Mouse (Mus musculus): ENCODE data around the gene Gm3317.
"Not testable (repeated sequence)": the region's sequence is repeated elsewhere in the genome, so short reads cannot be mapped to it uniquely, and the experiment has no call there.

Gene Gm3317

DNA sequence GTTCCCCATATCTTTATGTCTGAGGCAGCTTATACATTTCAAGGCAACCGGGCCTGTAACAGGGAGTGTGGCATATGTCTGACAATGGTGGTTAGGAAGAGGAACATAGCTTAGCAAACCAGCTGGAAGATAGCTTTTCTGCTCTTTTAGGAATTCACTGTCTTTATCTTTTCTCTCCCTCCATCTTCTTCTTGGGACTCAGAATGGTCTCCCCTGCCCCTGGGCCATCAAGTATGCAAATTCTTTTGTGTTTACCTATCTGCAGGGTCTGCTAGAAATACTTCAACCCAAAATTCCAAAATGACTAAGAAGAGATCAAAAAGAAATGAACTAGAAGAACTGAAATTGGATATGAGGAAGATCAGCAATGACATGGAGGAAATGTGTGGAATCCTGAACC is at the start of gene Gm3317:
Gene Gm3317 (plus strand): TSS at position 301 of the 400 bp plus-strand sequence.
- not testable (repeated sequence) for DNase-seq (ENCODE audit: low read depth, low spot score)

DNA sequence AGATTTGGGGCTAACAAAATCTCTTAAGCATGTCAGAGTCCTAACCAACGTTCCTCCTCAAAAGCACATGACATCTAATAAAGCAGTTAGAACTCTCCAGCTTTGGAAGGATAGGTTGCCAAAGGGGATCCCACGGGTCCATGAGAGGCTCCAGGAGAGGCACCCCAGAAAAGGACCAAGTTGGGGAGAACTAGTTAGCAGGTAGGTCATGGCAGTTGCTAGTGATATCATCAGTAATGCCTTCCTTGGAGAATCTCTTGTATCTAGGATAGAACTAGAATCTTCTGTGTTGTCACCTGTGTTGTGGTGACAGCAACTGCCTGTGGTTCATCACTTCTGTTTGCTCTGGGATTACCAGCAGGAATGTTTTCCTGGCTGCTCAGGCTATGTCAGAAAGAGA is 33.1 kb upstream of the Gm3317 start, which contains the start of gene Gm8279:
Gene Gm8279 (plus strand): TSS at position 301 of the 400 bp plus-strand sequence.
- DNase-seq (ENCODE audit: low read depth, low spot score), result not testable (repeated sequence)

GRCm38 (mm10) chr14:5185493-5185892 is 21.2 kb downstream of the Gm3317 start, which contains the start of gene Gm8271:
Gene Gm8271, plus strand, starts transcription at chr14:5185793.
- DNase-seq (ENCODE audit: low read depth, low spot score), result not testable (repeated sequence)

Data from ZHBTc4 (cell line).